8 mouse cellular contexts compared by ENCODE assay signal in genomic region chr11:95824877-95825243, GRCm38 (mm10). TPM values are rescaled to one million over a fixed set of nuclear protein-coding genes. Genes with fewer than 3 reads are reported as not detected.
DNase-seq lines count a peak whose midpoint lies in the region; ATAC-seq and TF ChIP-seq lines count a peak whose summit lies in the region.

No protein-coding gene starts in this region.

- in situ Hi-C loops in ES-E14 (cut with MboI; ENCODE audit: low sequenced_read_pairs in 2 of 2, unreplicated experiment in 2 of 2): no loop called here

- ATAC-seq in forebrain, embryonic 15.5 days (replicated peaks): peak; percentile 51; the same call in 1 of the 2 replicates
- ATAC-seq in stomach, embryonic 14.5 days (ENCODE audit: insufficient number of reproducible peaks, insufficient read depth, low FRiP score, low read depth): peak; percentile 5; the same call in 1 of the 2 replicates

- peak overlapping the region; percentile 78 for H3K9ac ChIP-seq in ES-E14 (ENCODE audit: insufficient read depth, low read depth, low read length, poor library complexity, severe bottlenecking)
- peak overlapping the region; percentile 56 for H3K9ac ChIP-seq in forebrain, embryonic 15.5 days (replicated peaks)
- peak overlapping the region; percentile 33; the same call in 1 of the 2 replicates for H3K9ac ChIP-seq in stomach, embryonic 14.5 days (replicated peaks; ENCODE audit: low read depth, low read length)

- H3K27ac ChIP-seq in ES-E14 (ENCODE audit: insufficient read depth, low read depth, low read length, poor library complexity, severe bottlenecking): no peak overlapping the region
- no peak overlapping the region for H3K27ac ChIP-seq in bone marrow macrophage, adult 2 months (ENCODE audit: insufficient read depth, low read depth, low read length)
- no peak overlapping the region for H3K27ac ChIP-seq in forebrain, embryonic 15.5 days (replicated peaks)
- no peak overlapping the region for H3K27ac ChIP-seq in stomach, embryonic 14.5 days (ENCODE audit: low read length)

- intact Hi-C loops in heart, postnatal 25 days (cut with DNase I): loop anchor here (2.0 to 10.0 kb wide), 3 partner anchors 30 to 140 kb away; no protein-coding TSS in a partner anchor

- peak overlapping the region; percentile 75 to 98 for H3K4me3 ChIP-seq in ES-E14 (ENCODE audit: insufficient read depth in 1 of 2, low read depth in 1 of 2, low read length in 2 of 2, poor library complexity in 1 of 2, severe bottlenecking in 1 of 2)
- peak overlapping the region; percentile 65 for H3K4me3 ChIP-seq in bone marrow macrophage, adult 2 months (ENCODE audit: insufficient read depth, low read length)
- peak overlapping the region; percentile 53 for H3K4me3 ChIP-seq in forebrain, embryonic 15.5 days
- peak overlapping the region; percentile 54 for H3K4me3 ChIP-seq in stomach, embryonic 14.5 days (ENCODE audit: low read depth, low read length)

- H3K4me2 ChIP-seq in forebrain, embryonic 15.5 days (replicated peaks): peak overlapping the region; percentile 92
- peak overlapping the region; percentile 99 for H3K4me2 ChIP-seq in stomach, embryonic 14.5 days (replicated peaks; ENCODE audit: low read depth, low read length)

- TF ChIP-seq POLR2A in bone marrow macrophage, adult 2 months (IDR thresholded peaks at IDR 0.05; ENCODE audit: borderline replicate concordance, low read depth, low read length): no peak

- H3K9me3 ChIP-seq in ES-E14 (ENCODE audit: control insufficient read depth, insufficient read depth, low read depth, low read length): no peaks in the 10 kb centered on the region
- H3K9me3 ChIP-seq in forebrain, embryonic 15.5 days: no peaks in the 10 kb centered on the region
- no peaks in the 10 kb centered on the region for H3K9me3 ChIP-seq in stomach, embryonic 14.5 days (ENCODE audit: control insufficient read depth, low read depth, low read length)

- 2% methylated on average over 11 of the region's 11 CpGs for WGBS in forebrain, embryonic 15.5 days
- WGBS in stomach, embryonic 14.5 days: 3% methylated on average over 11 of the region's 11 CpGs

- peaks cover 57% of the 10 kb centered on the region for H3K27me3 ChIP-seq in forebrain, embryonic 15.5 days
- H3K27me3 ChIP-seq in stomach, embryonic 14.5 days (ENCODE audit: control insufficient read depth, insufficient read depth, low read length): peaks cover 32% of the 10 kb centered on the region

- H3K4me1 ChIP-seq in ES-E14 (ENCODE audit: control insufficient read depth in 2 of 2, insufficient read depth in 2 of 2, low read length in 2 of 2, poor library complexity in 1 of 2): peaks cover 0 to 3% of the 10 kb centered on the region in 2 experiments; a peak in 3 of 4 replicates
- peaks cover 12% of the 10 kb centered on the region for H3K4me1 ChIP-seq in bone marrow macrophage, adult 2 months (ENCODE audit: control insufficient read depth, insufficient read depth, low read length)
- peaks cover 14% of the 10 kb centered on the region for H3K4me1 ChIP-seq in forebrain, embryonic 15.5 days
- peaks cover 10% of the 10 kb centered on the region; the same call in 1 of the 2 replicates for H3K4me1 ChIP-seq in stomach, embryonic 14.5 days (ENCODE audit: control insufficient read depth, insufficient read depth, low read length)

- no peak for DNase-seq in ES-E14 (ENCODE audit: low read depth, low spot score)
- DNase-seq in heart, postnatal 25 days (ENCODE audit: low spot score): peak; percentile 66
- peak; percentile 36 to 60 for DNase-seq in left cerebral cortex, adult 8-10 months (ENCODE audit: low spot score in 2 of 2)
- DNase-seq in lung, postnatal 4 days: peak; percentile 67 to 70
- DNase-seq in urinary bladder, postnatal 25 days (ENCODE audit: low spot score): no peak

- no peaks in the 10 kb centered on the region for H3K36me3 ChIP-seq in ES-E14 (ENCODE audit: control insufficient read depth, insufficient read depth, low read length, poor library complexity, severe bottlenecking)
- no peaks in the 10 kb centered on the region for H3K36me3 ChIP-seq in forebrain, embryonic 15.5 days
- H3K36me3 ChIP-seq in stomach, embryonic 14.5 days (ENCODE audit: control insufficient read depth, insufficient read depth, low read length): no peaks in the 10 kb centered on the region

- TF ChIP-seq CTCF in bone marrow macrophage, adult 2 months (IDR thresholded peaks at IDR 0.05; ENCODE audit: low read depth, low read length): no peak

TF ChIP-seq in ES-E14, 5 proteins besides CTCF, POLR2A, EP300 and RAD21:
- TF ChIP-seq MAFK (IDR thresholded peaks at IDR 0.05; ENCODE audit: insufficient read depth, low read depth, low read length) (no peak), CHD2 (IDR thresholded peaks at IDR 0.05; ENCODE audit: low read depth, low read length) (no peak)

RNA-seq across cellular contexts. Expression of gene Phospho1, which starts 0.6 kb away (rescaled TPM):
- total RNA-seq in ES-E14 (2012; rRNA removed): 1.8 and 2.6 TPM in 2 replicates
- 7.4 and 9.4 TPM in 2 replicates for polyA plus RNA-seq in bone marrow macrophage, adult 2 months (2012; ENCODE audit: insufficient read depth, insufficient read length, missing spikeins)
- 0.23 TPM in 1 of 2 replicates, not detected in the other for polyA plus RNA-seq in forebrain, embryonic 15.5 days (2015; fragmentation: Nextera tagmentation; extraction: Ambion mirVana)
- total RNA-seq in heart, postnatal 25 days (2021): 100 to 1,000 TPM; 174 to 181 TPM
- total RNA-seq in left cerebral cortex, adult 8-10 months (2022): 10 to 100 TPM; 60.8 to 75.0 (median 67.2) TPM
- not detected in 2 replicates for polyA plus RNA-seq in stomach, embryonic 14.5 days (2014; fragmentation: Nextera tagmentation; extraction: Ambion mirVana)

RNA-seq across cellular contexts. Expression of gene Gngt2, which starts 12.2 kb away (rescaled TPM):
- 9.0 and 9.2 TPM in 2 replicates for total RNA-seq in ES-E14 (2012; rRNA removed)
- 167 and 176 TPM in 2 replicates for polyA plus RNA-seq in bone marrow macrophage, adult 2 months (2012; ENCODE audit: insufficient read depth, insufficient read length, missing spikeins)
- 2.5 and 2.6 TPM in 2 replicates for polyA plus RNA-seq in forebrain, embryonic 15.5 days (2015; fragmentation: Nextera tagmentation; extraction: Ambion mirVana)
- 10 to 100 TPM; 20.6 to 21.9 TPM for total RNA-seq in heart, postnatal 25 days (2021)
- total RNA-seq in left cerebral cortex, adult 8-10 months (2022): 10 to 100 TPM in 1 of 4 experiments, 1 to 10 TPM in 3; 2.3 to 14.5 (median 5.2) TPM
- 13.7 and 15.1 TPM in 2 replicates for polyA plus RNA-seq in stomach, embryonic 14.5 days (2014; fragmentation: Nextera tagmentation; extraction: Ambion mirVana)

RNA-seq across cellular contexts. Expression of gene Abi3, which starts 17.4 kb away (rescaled TPM):
- 1.3 and 1.8 TPM in 2 replicates for total RNA-seq in ES-E14 (2012; rRNA removed)
- polyA plus RNA-seq in bone marrow macrophage, adult 2 months (2012; ENCODE audit: insufficient read depth, insufficient read length, missing spikeins): 51.7 and 60.6 TPM in 2 replicates
- polyA plus RNA-seq in forebrain, embryonic 15.5 days (2015; fragmentation: Nextera tagmentation; extraction: Ambion mirVana): 1.7 and 2.0 TPM in 2 replicates
- 10 to 100 TPM in 1 of 2 experiments, 1 to 10 TPM in 1; 8.8 to 10.4 TPM for total RNA-seq in heart, postnatal 25 days (2021)
- total RNA-seq in left cerebral cortex, adult 8-10 months (2022): 10 to 100 TPM in 2 of 4 experiments, 1 to 10 TPM in 2; 5.9 to 21.5 (median 10.1) TPM
- polyA plus RNA-seq in stomach, embryonic 14.5 days (2014; fragmentation: Nextera tagmentation; extraction: Ambion mirVana): 2.9 and 3.7 TPM in 2 replicates

Comparison
In these comparisons a context has a peak if more than half of its experiments do, and no peak if none do; other contexts are left out.
1. DNase-seq: peak in heart, postnatal 25 days (single experiment), left cerebral cortex, adult 8-10 months (2 of 2) and lung, postnatal 4 days (2 of 2); none in ES-E14 (single experiment) and urinary bladder, postnatal 25 days (single experiment).
2. RNA of gene Phospho1, which starts 0.6 kb away (total RNA-seq): 174 to 181 TPM in heart, postnatal 25 days and 60.8 to 75.0 TPM in left cerebral cortex, adult 8-10 months; 1.8 to 2.6 TPM in ES-E14; every median in the first group is over 10 times any median in the second.
3. Peak in every context shown above with its lines, with median percentiles within 50 percentile points of each other: H3K4me3 ChIP-seq and H3K9ac ChIP-seq.